Mouse (Mus musculus) neural tube, embryonic 14.5 days (tissue): ENCODE measurements around the gene Ggt5. TPM values are rescaled to one million over a fixed set of nuclear protein-coding genes. Genes with fewer than 3 reads are reported as not detected.
"Not testable (repeated sequence)": the region's sequence is repeated elsewhere in the genome, so short reads cannot be mapped to it uniquely, and the experiment has no call there.

Experiments
- ATAC-seq: fragments of 200-750 bp; cut with Nextera tagmentation; 2 replicates; pipeline ENCODE4 v1.8.0; 2017; ENCODE audit warnings: low read depth, mild to moderate bottlenecking, moderate TSS enrichment, moderate library complexity
- H3K27ac ChIP-seq: fragments of 300-500 bp; sonication (generic); 2 replicates; pipeline ENCODE4 v1.5.1; 2014; ENCODE audit warnings: low read depth, mild to moderate bottlenecking, control low read depth, low read length, moderate library complexity, mixed read lengths
- H3K27me3 ChIP-seq: fragments of 300-500 bp; sonication (generic); 2 replicates; pipeline ENCODE4 v1.6.1; 2014; ENCODE audit warnings: low read length; ENCODE audit not compliant: control insufficient read depth, insufficient read depth
- H3K36me3 ChIP-seq: fragments of 300-500 bp; sonication (generic); 2 replicates; pipeline ENCODE4 v1.6.1; 2014; ENCODE audit warnings: low read length, mixed read lengths; ENCODE audit not compliant: control insufficient read depth, insufficient read depth
- H3K4me1 ChIP-seq: fragments of 300-500 bp; sonication (generic); 2 replicates; pipeline ENCODE4 v1.6.1; 2014; ENCODE audit warnings: low read length; ENCODE audit not compliant: control insufficient read depth, insufficient read depth
- H3K4me2 ChIP-seq: fragments of 300-500 bp; sonication (generic); 2 replicates; pipeline ENCODE4 v1.6.1; 2014; ENCODE audit warnings: mild to moderate bottlenecking, low read depth, low read length, control low read depth
- H3K4me3 ChIP-seq: fragments of 300-500 bp; sonication (generic); 2 replicates; pipeline ENCODE4 v1.5.1; 2014; ENCODE audit warnings: low read depth, low read length, control low read depth, mixed read lengths
- H3K9ac ChIP-seq: fragments of 300-500 bp; sonication (generic); replicated peaks from 2 replicates; pipeline ENCODE4 v1.6.1; 2014; ENCODE audit warnings: low read depth, mild to moderate bottlenecking, control low read depth, low read length, mixed read lengths
- H3K9me3 ChIP-seq: fragments of 300-500 bp; sonication (generic); 2 replicates; pipeline ENCODE4 v1.6.1; 2016; ENCODE audit warnings: low read length; ENCODE audit not compliant: control insufficient read depth
- WGBS: fragments of 180-500 bp; shearing (Covaris S2); extraction: QIAGEN DNeasy Blood & Tissue Kit; methylation state at CpG from one replicate; pipeline ENCODE4 v1.1.7; 2014; 5-methylcytosine and 5-hydroxymethylcytosine counted together
- polyA plus RNA-seq: library from polyadenylated mRNA; unstranded; fragments of >200 nt; fragmentation: Nextera tagmentation; extraction: Ambion mirVana; gene quantifications from 2 replicates; pipeline ENCODE4 v1.2.1, GENCODE M21; 2014

Gene Ggt5
- polyA plus RNA-seq, 1 experiment from 2014 or later: 0.43 TPM

GRCm38 (mm10) chr10:75565436-75565835 lies 23.7 kb upstream of the Ggt5 start:
- H3K4me2 ChIP-seq: no peak overlapping the region
- peaks cover 6% of the 10 kb centered on the region; the same call in 1 of the 2 replicates for H3K4me1 ChIP-seq
- 83% methylated on average over 6 of the region's 6 CpGs for whole genome bisulfite sequencing
- H3K4me3 ChIP-seq: no peak overlapping the region
- no peaks in the 10 kb centered on the region for H3K9me3 ChIP-seq
- H3K9ac ChIP-seq: no peak overlapping the region
- no peak overlapping the region for H3K27ac ChIP-seq
- no peaks in the 10 kb centered on the region for H3K36me3 ChIP-seq
- no peaks in the 10 kb centered on the region for H3K27me3 ChIP-seq
- ATAC-seq: no peak

- Histone ChIP-seq H3K27ac (no peak overlapping the region), H3K9ac (no peak overlapping the region), H3K4me1 (peaks cover 2% of the 10 kb centered on the region; the same call in 1 of the 2 replicates), H3K27me3 (no peaks in the 10 kb centered on the region), H3K36me3 (no peaks in the 10 kb centered on the region), H3K4me3 (no peak overlapping the region), H3K4me2 (no peak overlapping the region), H3K9me3 (no peaks in the 10 kb centered on the region)
- 70% methylated on average over 7 of the region's 7 CpGs for WGBS
- no peak for ATAC-seq
Measured at GRCm38 (mm10) chr10:75565906-75566305, 23.2 kb upstream of the Ggt5 start.

GRCm38 (mm10) chr10:75566321-75566720 lies 22.8 kb upstream of the Ggt5 start:
- Histone ChIP-seq H3K27ac (no peak overlapping the region), H3K4me3 (no peak overlapping the region), H3K36me3 (no peaks in the 10 kb centered on the region), H3K9ac (no peak overlapping the region), H3K9me3 (no peaks in the 10 kb centered on the region), H3K27me3 (no peaks in the 10 kb centered on the region), H3K4me2 (no peak overlapping the region), H3K4me1 (no peaks in the 10 kb centered on the region)
- ATAC-seq: no peak
- WGBS: 83% methylated on average over 5 of the region's 5 CpGs

GRCm38 (mm10) chr10:75566765-75567164 lies 22.4 kb upstream of the Ggt5 start:
- H3K9me3 ChIP-seq, H3K9ac ChIP-seq, H3K27ac ChIP-seq, H3K27me3 ChIP-seq, H3K36me3 ChIP-seq, H3K4me1 ChIP-seq, H3K4me2 ChIP-seq, ATAC-seq, H3K4me3 ChIP-seq: not testable (repeated sequence)
- whole genome bisulfite sequencing: 83% methylated on average over 2 of the region's 2 CpGs

- no peak overlapping the region for H3K4me2 ChIP-seq
- no peak overlapping the region; the same call in 1 of the 2 replicates for H3K9ac ChIP-seq
- H3K9me3 ChIP-seq: no peaks in the 10 kb centered on the region
- H3K27me3 ChIP-seq: no peaks in the 10 kb centered on the region
- no peaks in the 10 kb centered on the region for H3K4me1 ChIP-seq
- no peak for ATAC-seq
- H3K4me3 ChIP-seq: no peak overlapping the region
- 39% methylated on average over 5 of the region's 5 CpGs for WGBS
- H3K27ac ChIP-seq: no peak overlapping the region
- H3K36me3 ChIP-seq: no peaks in the 10 kb centered on the region
Measured at GRCm38 (mm10) chr10:75568029-75568428, 21.1 kb upstream of the Ggt5 start.

- Histone ChIP-seq H3K27ac (no peak overlapping the region), H3K36me3 (no peaks in the 10 kb centered on the region), H3K27me3 (no peaks in the 10 kb centered on the region), H3K9me3 (no peaks in the 10 kb centered on the region), H3K4me3 (no peak overlapping the region), H3K9ac (no peak overlapping the region; the same call in 1 of the 2 replicates), H3K4me1 (no peaks in the 10 kb centered on the region), H3K4me2 (no peak overlapping the region)
- 8% methylated on average over 11 of the region's 11 CpGs for WGBS
- no peak for ATAC-seq
Measured at GRCm38 (mm10) chr10:75568441-75568840, 20.7 kb upstream of the Ggt5 start.

GRCm38 (mm10) chr10:75568851-75569250 lies 20.3 kb upstream of the Ggt5 start:
- H3K9me3 ChIP-seq: no peaks in the 10 kb centered on the region
- H3K4me3 ChIP-seq: no peak overlapping the region
- no peak overlapping the region for H3K4me2 ChIP-seq
- no peak overlapping the region for H3K9ac ChIP-seq
- H3K36me3 ChIP-seq: no peaks in the 10 kb centered on the region
- ATAC-seq: no peak
- H3K27ac ChIP-seq: no peak overlapping the region
- WGBS: 15% methylated on average over 4 of the region's 4 CpGs
- H3K27me3 ChIP-seq: no peaks in the 10 kb centered on the region
- no peaks in the 10 kb centered on the region for H3K4me1 ChIP-seq

GRCm38 (mm10) chr10:75570981-75571657 lies 18.0 kb upstream of the Ggt5 start:
- Histone ChIP-seq H3K4me3 (no peak overlapping the region), H3K27me3 (no peaks in the 10 kb centered on the region), H3K9ac (no peak overlapping the region), H3K4me2 (no peak overlapping the region), H3K36me3 (no peaks in the 10 kb centered on the region), H3K27ac (no peak overlapping the region), H3K4me1 (no peaks in the 10 kb centered on the region), H3K9me3 (no peaks in the 10 kb centered on the region)
- whole genome bisulfite sequencing: 25% methylated on average over 10 of the region's 10 CpGs
- ATAC-seq: no peak

- ATAC-seq: no peak
- no peaks in the 10 kb centered on the region for H3K27me3 ChIP-seq
- 47% methylated on average over 9 of the region's 9 CpGs for WGBS
- H3K4me1 ChIP-seq: no peaks in the 10 kb centered on the region
- no peaks in the 10 kb centered on the region for H3K9me3 ChIP-seq
- no peak overlapping the region for H3K27ac ChIP-seq
- no peaks in the 10 kb centered on the region for H3K36me3 ChIP-seq
- no peak overlapping the region for H3K4me2 ChIP-seq
- H3K4me3 ChIP-seq: no peak overlapping the region
- no peak overlapping the region for H3K9ac ChIP-seq
Measured at GRCm38 (mm10) chr10:75571937-75572336, 17.2 kb upstream of the Ggt5 start.
